Comparison of ENCODE assay signal across 16 mouse cellular contexts in genomic region chr3:54993761-54994160, GRCm38 (mm10).
"Had no signal": no experiment of that assay in that cellular context is flagged by ENCODE, and none has a peak within 500 bp of the region (broad histone marks: within the 10 kb centered on the region; RNA-seq: fewer than 3 reads in every experiment).

No protein-coding gene starts in this region.

- ATAC-seq: hindbrain, embryonic 16.5 days; inflammation-experienced regulatory T-cells, adult 6 months; intestine, embryonic 15.5 days; intestine, postnatal 0 days; liver, embryonic 12.5 days had no signal

- DNase-seq: gastrocnemius, adult 2 months; gastrocnemius, postnatal 10 days; gastrocnemius, postnatal 25 days; heart, adult 18-20 months; heart, postnatal 10 days; heart, postnatal 4 days; kidney, adult 18-20 months; kidney, adult 8-10 months; kidney, postnatal 10 days; kidney, postnatal 25 days; kidney, postnatal 4 days had no signal
